Mouse (Mus musculus) adrenal gland, adult 2 months (tissue): ENCODE results near the gene Trip11. TPM values are rescaled to one million over a fixed set of nuclear protein-coding genes. Genes with fewer than 3 reads are reported as not detected.

ENCODE experiments used
- DNase-seq: peaks from one replicate; pipeline ENCODE4 v3.0.0; 2021
- polyA plus RNA-seq: library from polyadenylated mRNA; depleted of rRNA; stranded (reverse); fragments of >200 nt; gene quantifications from 2 replicates; pipeline ENCODE4 v1.2.3, GENCODE M21; 2012
- total RNA-seq, 2 experiments: library from RNA; stranded (reverse); gene quantifications; 2 replicates each; pipeline ENCODE4 v1.2.3; 2021

The Trip11 gene
- total and polyA plus RNA-seq, 3 experiments: 4.1 to 40.6 (median 28.4) TPM

GRCm38 (mm10) chr12:101897113-101897512, 16.0 kb downstream of the Trip11 start:
- no peak for DNase-seq

- DNase-seq: no peak
Measured at GRCm38 (mm10) chr12:101893296-101893695, 19.8 kb downstream of the Trip11 start.

GRCm38 (mm10) chr12:101892832-101893231, 20.2 kb downstream of the Trip11 start:
- no peak for DNase-seq

DNA sequence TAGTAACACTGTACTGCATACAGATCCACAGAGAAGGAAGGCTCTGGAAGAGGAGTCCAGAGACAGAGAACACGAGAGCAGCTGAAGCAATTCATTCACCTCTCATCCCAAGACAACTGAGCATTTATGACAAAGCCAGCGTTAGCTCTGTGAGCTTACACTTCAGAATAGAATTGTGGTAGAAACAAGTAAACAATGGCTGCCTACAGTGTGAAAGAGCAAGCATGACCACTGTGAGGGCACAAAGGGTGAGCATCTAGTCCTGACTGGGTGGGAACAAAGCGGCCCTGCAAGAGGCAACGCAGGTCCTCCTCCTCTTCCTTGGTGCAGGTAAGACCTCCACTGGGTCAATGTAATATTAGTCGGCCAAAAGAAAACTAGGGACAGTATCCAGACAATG, 22.0 kb downstream of the Trip11 start:
- DNase-seq: no peak

GRCm38 (mm10) chr12:101889351-101889750, 23.7 kb downstream of the Trip11 start:
- no peak for DNase-seq

GRCm38 (mm10) chr12:101888312-101888711, 24.8 kb downstream of the Trip11 start:
- no peak for DNase-seq

- no peak for DNase-seq
Measured at GRCm38 (mm10) chr12:101884926-101885325, 28.1 kb downstream of the Trip11 start.

- peak; percentile 32 for DNase-seq
Measured at GRCm38 (mm10) chr12:101876374-101876773, 36.7 kb downstream of the Trip11 start.

- no peak for DNase-seq
Measured at GRCm38 (mm10) chr12:101875107-101875506, 38.0 kb downstream of the Trip11 start.

DNA sequence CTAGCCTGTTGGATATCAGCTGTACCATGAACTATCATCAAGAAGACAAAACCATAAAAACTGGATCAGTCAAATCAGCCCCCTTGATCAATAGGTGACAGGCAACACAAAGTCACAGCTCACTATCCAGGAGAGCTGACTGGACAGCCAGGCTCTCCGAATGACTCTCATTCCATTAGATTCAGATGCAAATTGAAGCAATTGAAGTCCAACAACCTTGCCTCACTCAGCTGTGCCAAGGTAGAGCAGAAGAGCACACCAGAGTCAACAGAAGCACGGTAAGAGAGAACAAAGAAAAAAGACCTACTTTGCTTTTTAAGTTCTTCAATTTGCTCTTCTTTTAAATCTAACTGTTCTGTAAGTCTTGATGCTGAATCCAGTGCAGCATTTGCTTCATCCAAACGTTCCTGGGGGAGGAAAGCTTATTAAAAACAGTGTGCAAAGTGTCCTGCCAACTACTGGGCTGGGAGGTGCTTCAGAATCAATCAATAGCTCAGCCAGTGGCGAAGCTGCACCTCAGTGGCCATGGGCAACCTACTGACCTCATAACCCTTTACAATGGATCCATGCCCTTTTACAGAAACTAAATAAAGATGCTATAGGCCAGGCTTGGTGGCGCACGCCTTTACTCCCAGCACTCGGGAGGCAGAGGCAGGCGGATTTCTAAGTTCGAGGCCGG, 50.6 kb downstream of the Trip11 start:
- no peak for DNase-seq

DNA sequence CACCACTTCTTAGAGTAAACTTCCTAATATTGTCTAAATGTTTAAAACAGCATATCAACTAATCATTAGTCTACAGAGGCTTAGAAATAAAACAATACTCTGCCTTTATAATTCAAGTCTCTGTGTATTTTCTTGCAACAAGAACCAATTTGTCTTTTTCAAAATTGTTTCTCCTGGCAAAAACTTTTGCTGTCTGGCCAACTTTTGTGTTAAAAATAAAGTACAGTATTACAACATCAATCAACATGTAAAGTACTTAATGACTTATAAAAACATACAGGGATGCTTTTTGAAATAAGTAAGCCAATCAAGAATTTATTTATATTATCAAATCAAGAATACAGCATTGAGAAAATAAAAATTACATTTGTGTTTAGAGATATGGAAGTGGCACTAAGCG, 52.8 kb downstream of the Trip11 start:
- no peak for DNase-seq

GRCm38 (mm10) chr12:101858011-101858410, 55.1 kb downstream of the Trip11 start:
- peak; percentile 57 for DNase-seq

- DNase-seq: no peak
Measured at GRCm38 (mm10) chr12:101854336-101854735, 58.7 kb downstream of the Trip11 start.

- peak; percentile 38 for DNase-seq
Measured at GRCm38 (mm10) chr12:101851846-101852564, 61.1 kb downstream of the Trip11 start.

DNA sequence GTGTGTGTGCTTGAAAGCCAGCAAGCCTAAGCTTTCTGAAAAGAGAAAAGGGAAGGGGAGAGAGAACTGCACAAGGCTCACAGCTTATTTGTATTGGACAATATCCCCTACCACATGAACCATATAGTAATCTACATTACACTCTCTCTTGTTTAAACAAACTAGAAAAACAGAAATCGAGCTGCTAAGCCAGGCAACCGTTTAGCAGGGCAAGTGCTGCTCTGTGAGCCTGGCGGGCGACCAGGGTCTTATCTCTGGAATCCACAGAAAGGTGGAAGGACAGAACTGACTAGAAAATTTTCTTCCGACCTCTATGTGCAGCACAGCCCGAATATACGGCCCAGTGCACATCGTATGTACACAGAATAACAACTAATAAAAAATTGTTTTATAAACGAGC, 61.8 kb downstream of the Trip11 start:
- no peak for DNase-seq

DNA sequence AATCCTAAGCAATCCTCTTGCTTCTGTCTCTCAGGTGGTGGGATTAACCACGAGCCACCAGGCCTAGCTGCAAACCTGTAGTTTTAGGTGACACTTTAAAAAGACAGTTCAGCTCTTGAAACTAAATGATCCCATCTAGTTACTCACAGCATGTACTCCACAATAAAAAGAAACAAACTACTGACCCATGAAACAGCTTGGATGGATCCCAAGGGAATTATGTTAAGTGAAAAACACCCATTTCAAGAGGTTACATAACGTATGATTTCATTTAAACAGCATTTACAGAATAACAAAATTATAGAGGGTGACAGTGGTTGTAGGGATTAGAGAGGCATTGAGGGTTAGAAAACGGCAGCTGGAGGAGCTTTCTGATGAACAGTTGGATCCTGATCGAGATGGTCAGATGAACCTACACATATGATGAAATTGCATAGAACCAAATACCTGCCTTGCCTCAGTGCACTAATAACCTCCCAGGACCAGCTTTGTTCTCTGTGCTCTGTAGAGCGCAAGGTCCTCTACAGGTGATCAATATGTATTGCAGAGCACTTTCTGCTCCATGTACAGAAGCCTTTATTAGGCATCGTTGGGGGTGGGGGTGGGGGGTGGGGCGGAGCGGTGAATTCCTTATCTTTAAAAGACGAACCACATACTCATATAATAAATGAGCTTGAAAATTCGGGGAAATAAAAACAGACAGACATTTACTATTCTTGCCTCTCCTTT, 76.4 kb downstream of the Trip11 start:
- DNase-seq: no peak

DNA sequence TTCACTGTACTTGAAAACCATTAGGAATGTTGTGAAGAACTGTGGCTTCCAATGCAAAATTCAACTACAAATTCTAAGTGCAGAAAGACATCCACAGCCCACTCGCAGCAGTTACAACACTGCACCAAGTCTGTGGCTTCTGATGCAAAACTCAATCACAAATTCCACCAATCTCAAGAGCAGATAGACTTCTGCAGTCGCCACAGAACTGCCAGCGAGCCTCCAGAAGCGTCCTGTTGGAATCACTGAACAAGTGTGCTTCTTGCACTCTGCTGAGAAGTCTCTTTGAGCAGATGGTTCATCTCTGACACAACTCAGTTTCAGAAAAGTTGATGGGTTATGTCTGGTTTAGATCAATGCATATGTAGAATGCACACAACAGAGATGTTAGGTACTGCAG, 78.4 kb downstream of the Trip11 start:
- DNase-seq: no peak

DNA sequence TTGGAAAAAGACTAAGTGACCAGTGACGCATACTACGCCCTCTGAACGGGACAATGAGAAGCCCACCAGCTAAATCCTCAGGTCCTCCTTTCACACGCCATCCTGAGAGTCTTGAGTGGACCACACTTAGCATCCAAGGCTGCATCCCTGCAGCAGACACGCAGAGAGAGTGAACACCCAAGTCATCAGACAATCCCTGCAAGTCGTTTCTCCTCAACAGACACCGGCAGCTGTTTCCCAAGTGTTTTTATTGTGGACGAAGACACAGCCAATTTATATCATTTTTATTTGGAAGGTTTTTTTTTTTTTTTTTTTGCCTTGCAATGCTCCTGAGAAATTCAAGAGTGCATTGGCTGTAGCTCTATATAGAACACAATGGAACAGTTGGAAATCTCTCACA, 79.3 kb downstream of the Trip11 start:
- no peak for DNase-seq

DNA sequence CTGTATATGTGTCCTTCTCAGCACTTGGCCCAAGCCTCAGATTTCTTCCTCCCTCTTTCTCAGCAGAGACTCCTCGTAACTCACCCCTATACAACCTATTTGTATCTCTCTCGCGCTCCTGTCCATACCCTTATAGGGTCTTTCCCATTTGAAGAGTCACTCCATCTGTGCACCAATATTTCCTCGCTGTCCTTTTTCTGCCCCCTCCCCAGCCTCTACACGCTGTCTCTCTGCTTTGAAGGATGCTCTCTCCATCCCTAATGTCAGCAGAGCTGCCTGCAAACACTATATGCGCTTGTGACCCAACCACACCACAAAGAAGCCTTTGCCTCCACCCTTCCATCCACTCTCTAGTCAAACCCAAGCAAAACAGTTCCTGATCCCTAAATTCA, 80.0 kb downstream of the Trip11 start:
- no peak for DNase-seq

GRCm38 (mm10) chr12:101832179-101833114, 80.6 kb downstream of the Trip11 start:
- no peak for DNase-seq

- no peak for DNase-seq
Measured at GRCm38 (mm10) chr12:101831221-101831620, 81.8 kb downstream of the Trip11 start.

DNA sequence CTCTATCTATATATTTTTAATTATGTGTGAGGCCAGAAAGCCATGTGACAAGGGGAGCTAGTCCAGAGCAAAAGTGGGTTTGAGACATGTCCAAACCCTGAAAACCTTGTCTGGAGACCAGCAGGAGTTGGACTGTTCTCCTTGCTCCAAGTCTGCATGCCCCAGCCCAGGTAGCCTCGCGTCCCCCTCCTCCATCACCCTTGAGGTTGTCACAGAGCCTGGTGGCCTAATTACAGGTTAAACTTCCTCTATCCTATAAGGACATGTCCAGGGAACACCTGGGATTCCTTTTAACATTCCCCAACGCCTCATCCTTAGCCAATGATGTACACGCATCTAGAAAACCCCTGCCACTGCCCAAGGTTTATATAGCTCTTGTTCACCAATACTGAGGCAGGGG, 89.9 kb downstream of the Trip11 start:
- DNase-seq: no peak
